Mouse (Mus musculus): Measurements from ENCODE around the gene Inpp5k.

GRCm38 (mm10) chr11:75585061-75585460 is 45.7 kb upstream of the Inpp5k start:
- TF ChIP-seq CTCF (IDR thresholded peaks at IDR 0.05; ENCODE audit: extremely low read depth, insufficient read depth, insufficient read length, insufficient replicate concordance) = no peak
- TF ChIP-seq POLR2A (IDR thresholded peaks at IDR 0.05; ENCODE audit: low read depth, low read length) = no peak

Data from spleen, adult 2 months (tissue).